Mouse (Mus musculus): ENCODE results near the gene Gm21800.
"Not testable (repeated sequence)": the region's sequence is repeated elsewhere in the genome, so short reads cannot be mapped to it uniquely, and the experiment has no call there.

The Gm21800 gene

GRCm38 (mm10) chrY:41406198-41406597 is at the start of gene Gm21800:
Gene Gm21800 (plus strand): TSS chrY:41406498.
- ATAC-seq (ENCODE audit: low TSS enrichment), result not testable (repeated sequence)
